Mouse (Mus musculus): Measurements from ENCODE around the gene Ranbp10.

Ranbp10 gene

GRCm38 (mm10) chr8:105826861-105827848 lies at the start of gene Ranbp10, which contains the start of gene Tsnaxip1:
Gene Ranbp10 (minus strand): TSS chr8:105827350.
Gene Tsnaxip1 (plus strand): TSS chr8:105827731.
- peak; percentile 99 for DNase-seq

- no peak for DNase-seq
Observed at GRCm38 (mm10) chr8:105874301-105874700, 47.2 kb upstream of the Ranbp10 start.

GRCm38 (mm10) chr8:105866364-105867029 lies 39.3 kb upstream of the Ranbp10 start:
- no peak for DNase-seq

GRCm38 (mm10) chr8:105861951-105862350 lies 34.8 kb upstream of the Ranbp10 start:
- no peak for DNase-seq

GRCm38 (mm10) chr8:105860143-105860981 lies 33.2 kb upstream of the Ranbp10 start, which contains the start of gene Nutf2:
Gene Nutf2 (plus strand): TSS chr8:105860580.
- peak; percentile 97 for DNase-seq

GRCm38 (mm10) chr8:105859314-105859713 lies 32.2 kb upstream of the Ranbp10 start:
- no peak for DNase-seq

GRCm38 (mm10) chr8:105858495-105858894 lies 31.3 kb upstream of the Ranbp10 start:
- DNase-seq: no peak

- no peak for DNase-seq
Observed at GRCm38 (mm10) chr8:105856168-105856835, 29.2 kb upstream of the Ranbp10 start.

GRCm38 (mm10) chr8:105855248-105856167 lies 28.4 kb upstream of the Ranbp10 start:
- DNase-seq: peak; percentile 40

- DNase-seq: peak; percentile 89
Observed at GRCm38 (mm10) chr8:105854715-105855216, 27.6 kb upstream of the Ranbp10 start, which contains the start of gene Thap11. Gene Thap11 (plus strand): TSS chr8:105855132.

- no peak for DNase-seq
Observed at GRCm38 (mm10) chr8:105854303-105854702, 27.2 kb upstream of the Ranbp10 start.

- no peak for DNase-seq
Observed at GRCm38 (mm10) chr8:105853178-105853577, 26.0 kb upstream of the Ranbp10 start, which contains the start of gene Cenpt. Gene Cenpt (minus strand): TSS chr8:105853278.

- no peak for DNase-seq
Observed at GRCm38 (mm10) chr8:105852146-105852729, 25.1 kb upstream of the Ranbp10 start.

- peak; percentile 91 for DNase-seq
Observed at GRCm38 (mm10) chr8:105851651-105852143, 24.5 kb upstream of the Ranbp10 start.

GRCm38 (mm10) chr8:105850611-105851010 lies 23.5 kb upstream of the Ranbp10 start:
- no peak for DNase-seq

- DNase-seq: no peak
Observed at GRCm38 (mm10) chr8:105850014-105850413, 22.9 kb upstream of the Ranbp10 start.

GRCm38 (mm10) chr8:105846678-105847077 lies 19.5 kb upstream of the Ranbp10 start:
- no peak for DNase-seq

- no peak for DNase-seq
Observed at GRCm38 (mm10) chr8:105839209-105839608, 12.1 kb upstream of the Ranbp10 start.

- DNase-seq: no peak
Observed at GRCm38 (mm10) chr8:105836991-105837390, 9.8 kb upstream of the Ranbp10 start.

- DNase-seq: peak; percentile 44
Observed at GRCm38 (mm10) chr8:105835318-105835717, 8.2 kb upstream of the Ranbp10 start.

Measured in layer of hippocampus, adult 9-11 months (tissue).